22 mouse cellular contexts compared by ENCODE assay signal in genomic region chr13:94370521-94370920, GRCm38 (mm10). TPM values are rescaled to one million over a fixed set of nuclear protein-coding genes. Genes with fewer than 3 reads are reported as not detected.
A peak's percentile ranks its signal among the peaks of the same experiment; 100 is the strongest.
DNase-seq lines count a peak whose midpoint lies in the region; TF ChIP-seq lines count a peak whose summit lies in the region.
"Had no signal": no experiment of that assay in that cellular context is flagged by ENCODE, and none has a peak within 500 bp of the region (broad histone marks: within the 10 kb centered on the region; RNA-seq: fewer than 3 reads in every experiment).

No protein-coding gene starts in this region.

- no peak for TF ChIP-seq CTCF in kidney, adult 2 months (conservative IDR thresholded peaks at IDR 0.05; ENCODE audit: insufficient read depth, insufficient read length, low read depth, low read length)
- no peak for TF ChIP-seq CTCF in liver, adult 2 months (IDR thresholded peaks at IDR 0.05; ENCODE audit: low read depth, low read length)

- peak; percentile 67 for DNase-seq in heart, adult 11 months
- DNase-seq in heart, adult 9 months (ENCODE audit: low spot score in 2 of 2), result no peak
- DNase-seq in kidney, adult 2 months, result peak; percentile 61
- no peak for DNase-seq in kidney, postnatal 4 days
- DNase-seq in liver, adult 2 months (ENCODE audit: extremely low read depth, low read depth, low spot score), result peak; percentile 71
- no peak for DNase-seq in liver
- no peak for DNase-seq in thymus, postnatal 4 days
- DNase-seq: adrenal gland, adult 8-10 months; adrenal gland, postnatal 25 days; cerebellum, adult 11-12 months; cerebellum, adult 8-10 months; cerebellum, postnatal 10 days; cerebellum, postnatal 36 days; embryo, embryonic 11 days; gastrocnemius, postnatal 25 days; heart, adult 2 months had no signal

- H3K4me3 ChIP-seq in kidney, adult 2 months (ENCODE audit: insufficient read depth, low read depth, low read length), result no peak overlapping the region
- no peak overlapping the region for H3K4me3 ChIP-seq in liver, adult 2 months (ENCODE audit: insufficient read depth, low read depth, low read length)
- H3K4me3 ChIP-seq: embryonic facial prominence, embryonic 10.5 days; embryonic facial prominence, embryonic 13.5 days; erythroblast, embryonic 14.5 days; forebrain, embryonic 12.5 days; forebrain, embryonic 15.5 days; heart, adult 2 months; hindbrain, embryonic 12.5 days had no signal

- H3K27me3 ChIP-seq in kidney, adult 2 months (replicated peaks; ENCODE audit: control insufficient read depth, insufficient read depth, low read length), result no peaks in the 10 kb centered on the region
- H3K27me3 ChIP-seq in liver, adult 2 months (ENCODE audit: control insufficient read depth, insufficient read depth, low read length), result no peaks in the 10 kb centered on the region
- H3K27me3 ChIP-seq: embryonic facial prominence, embryonic 13.5 days; forebrain, embryonic 12.5 days; forebrain, embryonic 15.5 days; hindbrain, embryonic 12.5 days had no signal

- 54% methylated on average over 10 of the region's 10 CpGs for WGBS in kidney, adult 2 months
- 55% methylated on average over 10 of the region's 10 CpGs for WGBS in liver, adult 2 months

- H3K4me1 ChIP-seq in kidney, adult 2 months (ENCODE audit: control insufficient read depth, insufficient read depth, low read length), result peaks cover 9% of the 10 kb centered on the region
- H3K4me1 ChIP-seq in liver, adult 2 months (ENCODE audit: control insufficient read depth, insufficient read depth, low read length), result peaks cover 15% of the 10 kb centered on the region; the same call in 1 of the 2 replicates
- H3K4me1 ChIP-seq: embryonic facial prominence, embryonic 10.5 days; forebrain, embryonic 12.5 days; hindbrain, embryonic 12.5 days had no signal

- TF ChIP-seq POLR2A in kidney, adult 2 months (IDR thresholded peaks at IDR 0.05; ENCODE audit: low read depth, low read length), result no peak
- no peak for TF ChIP-seq POLR2A in liver, adult 2 months (IDR thresholded peaks at IDR 0.05; ENCODE audit: extremely low read depth, insufficient read depth, low read length)

- H3K27ac ChIP-seq in kidney, adult 2 months (ENCODE audit: insufficient read depth, low read depth, low read length), result no peak overlapping the region
- H3K27ac ChIP-seq in liver, adult 2 months (replicated peaks; ENCODE audit: insufficient read depth, low read depth, low read length), result no peak overlapping the region; the same call in 1 of the 2 replicates
- H3K27ac ChIP-seq: embryonic facial prominence, embryonic 10.5 days; embryonic facial prominence, embryonic 13.5 days; forebrain, embryonic 12.5 days; forebrain, embryonic 15.5 days; heart, adult 2 months; hindbrain, embryonic 12.5 days had no signal

- H3K9ac ChIP-seq in liver, adult 2 months (ENCODE audit: low read depth, low read length), result no peak overlapping the region
- H3K9ac ChIP-seq: embryonic facial prominence, embryonic 13.5 days; forebrain, embryonic 12.5 days; forebrain, embryonic 15.5 days; hindbrain, embryonic 12.5 days had no signal

- no peaks in the 10 kb centered on the region for H3K36me3 ChIP-seq in kidney, adult 2 months (ENCODE audit: control insufficient read depth, insufficient read depth, low read length)
- H3K36me3 ChIP-seq in liver, adult 2 months (ENCODE audit: control insufficient read depth, insufficient read depth, low read length), result 0 out of 2 replicates have a peak, but pooled peaks cover 1% of the 10 kb centered on the region
- H3K36me3 ChIP-seq: forebrain, embryonic 15.5 days; hindbrain, embryonic 12.5 days had no signal

- H3K79me2 ChIP-seq in liver, adult 2 months (ENCODE audit: control insufficient read depth, insufficient read depth, low read length), result peaks cover 46% of the 10 kb centered on the region

RNA-seq across cellular contexts. Expression of gene Ap3b1, which starts 11.8 kb away (rescaled TPM):
- 48.9 and 49.4 TPM in 2 replicates for polyA plus RNA-seq in kidney, adult 2 months (2012; rRNA removed)
- 27.9 and 28.3 TPM in 2 replicates for total RNA-seq in liver, adult 2 months (2014; rRNA removed)
- polyA plus RNA-seq in liver, adult 2 months (2012; rRNA removed), result 17.8 and 21.1 TPM in 2 replicates

Comparison
In these comparisons a context has a peak if more than half of its experiments do, and no peak if none do; other contexts are left out.
1. DNase-seq: peak in heart, adult 11 months (single experiment), kidney, adult 2 months (single experiment) and liver, adult 2 months (single experiment); none in heart, adult 9 months (0 of 2), kidney, postnatal 4 days (0 of 2), liver (single experiment) and thymus, postnatal 4 days (single experiment).